Mouse (Mus musculus) embryonic fibroblast, embryonic 13.5 days (primary cell): ENCODE results near the gene Gmpr2.

Source experiments
- CTCF ChIP-seq: IDR thresholded peaks from 2 replicates; pipeline ENCODE4 v1.5.1; 2011; ENCODE audit warnings: mild to moderate bottlenecking, control low read depth, low read length, moderate library complexity, borderline replicate concordance; ENCODE audit not compliant: insufficient read depth
- POLR2A ChIP-seq: IDR thresholded peaks from 2 replicates; pipeline ENCODE4 v1.6.1; 2011; ENCODE audit warnings: low read depth, mild to moderate bottlenecking, control low read depth, low read length, moderate library complexity

- TF ChIP-seq CTCF (no peak), POLR2A (no peak)
These were observed 54.5 kb downstream of the Gmpr2 start for GRCm38 (mm10) chr14:55726261-55726660.
